Comparison of ENCODE assay signal across 8 mouse cellular contexts in the genomic region with DNA sequence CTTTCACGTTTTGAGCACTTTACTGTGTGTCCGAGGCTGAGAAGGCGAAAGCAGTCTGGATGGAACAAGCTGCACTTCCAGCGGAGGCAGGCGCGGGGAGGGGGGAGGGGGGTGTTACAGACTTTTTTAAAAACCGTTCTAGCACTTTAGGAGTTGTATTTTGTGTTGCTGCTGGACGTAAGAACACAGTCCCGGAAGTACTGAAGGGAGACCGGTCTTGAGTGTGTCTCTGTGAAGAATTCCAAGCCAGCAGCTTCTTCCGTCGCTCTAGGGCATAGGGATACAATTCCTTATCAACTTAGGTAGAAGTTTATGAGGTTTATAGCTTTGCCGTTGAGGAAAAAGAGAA.
A peak's percentile ranks its signal among the peaks of the same experiment; 100 is the strongest.
DNase-seq lines count a peak whose midpoint lies in the region; ATAC-seq and TF ChIP-seq lines count a peak whose summit lies in the region.

No protein-coding gene starts in this region.

- no peak for TF ChIP-seq POLR2A in cerebellum, adult 2 months (IDR thresholded peaks at IDR 0.05; ENCODE audit: borderline replicate concordance, insufficient read depth, low read length)

- ATAC-seq in forebrain, embryonic 11.5 days (replicated peaks; ENCODE audit: low FRiP score): no peak
- no peak for ATAC-seq in neural tube, embryonic 11.5 days (ENCODE audit: insufficient read depth, low FRiP score, low TSS enrichment)

- no peak for TF ChIP-seq CTCF in cerebellum, adult 2 months (IDR thresholded peaks at IDR 0.05; ENCODE audit: borderline replicate concordance, insufficient read depth, low read depth, low read length)

- H3K4me3 ChIP-seq in cerebellum, adult 2 months (replicated peaks; ENCODE audit: insufficient read depth, low read depth, low read length): peak overlapping the region; percentile 81
- H3K4me3 ChIP-seq in forebrain, embryonic 11.5 days (ENCODE audit: low read depth, low read length): peak overlapping the region; percentile 56
- H3K4me3 ChIP-seq in neural tube, embryonic 11.5 days (ENCODE audit: low read depth, low read length): peak overlapping the region; percentile 45

- no peaks in the 10 kb centered on the region for H3K9me3 ChIP-seq in forebrain, embryonic 11.5 days (ENCODE audit: control insufficient read depth, low read length)
- H3K9me3 ChIP-seq in neural tube, embryonic 11.5 days (ENCODE audit: control insufficient read depth, low read length): no peaks in the 10 kb centered on the region

- H3K4me1 ChIP-seq in cerebellum, adult 2 months (ENCODE audit: control insufficient read depth, insufficient read depth, low read length): no peaks in the 10 kb centered on the region
- no peaks in the 10 kb centered on the region for H3K4me1 ChIP-seq in forebrain, embryonic 11.5 days (replicated peaks; ENCODE audit: control insufficient read depth, insufficient read depth, low read length)
- no peaks in the 10 kb centered on the region for H3K4me1 ChIP-seq in neural tube, embryonic 11.5 days (ENCODE audit: control insufficient read depth, insufficient read depth, low read length)

- intact Hi-C loops in gastrocnemius, postnatal 14 days (cut with DNase I; ENCODE audit: low total_unique reads): no loop called here

- H3K27me3 ChIP-seq in cerebellum, adult 2 months (ENCODE audit: control insufficient read depth, insufficient read depth, low read length): no peaks in the 10 kb centered on the region
- H3K27me3 ChIP-seq in forebrain, embryonic 11.5 days (ENCODE audit: control insufficient read depth, insufficient read depth, low read length): peaks cover 12% of the 10 kb centered on the region
- H3K27me3 ChIP-seq in neural tube, embryonic 11.5 days (ENCODE audit: control insufficient read depth, insufficient read depth, low read length): peaks cover 11% of the 10 kb centered on the region; the same call in 1 of the 2 replicates

- no peak for DNase-seq in cerebellum, adult 2 months
- DNase-seq in cerebellum, postnatal 14 days: no peak
- peak; percentile 16 for DNase-seq in CD4-positive helper T cell, adult 2 months (ENCODE audit: low read depth, low spot score)
- DNase-seq in forebrain, embryonic 11.5 days (ENCODE audit: low spot score): peak; percentile 55
- peak; percentile 34 for DNase-seq in kidney, postnatal 14 days
- peak; percentile 14 for DNase-seq in neural tube, embryonic 11.5 days (ENCODE audit: low spot score)
- DNase-seq in gastrocnemius, postnatal 14 days: no peak
- DNase-seq in frontal cortex, postnatal 14 days (ENCODE audit: low spot score in 2 of 2): no peak

- H3K36me3 ChIP-seq in forebrain, embryonic 11.5 days (ENCODE audit: control insufficient read depth, insufficient read depth, low read length): no peaks in the 10 kb centered on the region
- H3K36me3 ChIP-seq in neural tube, embryonic 11.5 days (ENCODE audit: control insufficient read depth, insufficient read depth, low read length): no peaks in the 10 kb centered on the region

- H3K9ac ChIP-seq in forebrain, embryonic 11.5 days (ENCODE audit: low read length): peak overlapping the region; percentile 71
- H3K9ac ChIP-seq in neural tube, embryonic 11.5 days (ENCODE audit: low read length): peak overlapping the region; percentile 52

- WGBS in cerebellum, adult 2 months: 3% methylated on average over 13 of the region's 13 CpGs
- WGBS in forebrain, embryonic 11.5 days: 11% methylated on average over 13 of the region's 13 CpGs
- WGBS in neural tube, embryonic 11.5 days: 24% methylated on average over 13 of the region's 13 CpGs

- H3K27ac ChIP-seq in cerebellum, adult 2 months (ENCODE audit: insufficient read depth, low read length): no peak overlapping the region
- H3K27ac ChIP-seq in forebrain, embryonic 11.5 days (ENCODE audit: low read depth, low read length): peak overlapping the region; percentile 87
- no peak overlapping the region for H3K27ac ChIP-seq in neural tube, embryonic 11.5 days (ENCODE audit: low read depth, low read length)

- H3K4me2 ChIP-seq in forebrain, embryonic 11.5 days (ENCODE audit: low read depth, low read length, severe bottlenecking): peak overlapping the region; percentile 52
- H3K4me2 ChIP-seq in neural tube, embryonic 11.5 days (ENCODE audit: low read depth): peak overlapping the region; percentile 57

Comparison
In these comparisons a context has a peak if more than half of its experiments do, and no peak if none do; other contexts are left out.
1. DNase-seq: peak in CD4-positive helper T cell, adult 2 months (single experiment), forebrain, embryonic 11.5 days (single experiment), kidney, postnatal 14 days (single experiment) and neural tube, embryonic 11.5 days (single experiment); none in cerebellum, adult 2 months (0 of 2), cerebellum, postnatal 14 days (0 of 2), gastrocnemius, postnatal 14 days (single experiment) and frontal cortex, postnatal 14 days (0 of 2).
2. Peak in every context shown above with its lines, with median percentiles within 50 percentile points of each other: H3K4me3 ChIP-seq.